Mouse (Mus musculus) midbrain, embryonic 11.5 days (tissue): ENCODE measurements around the gene Zdhhc23. TPM values are rescaled to one million over a fixed set of nuclear protein-coding genes. Genes with fewer than 3 reads are reported as not detected.

Source experiments
- ATAC-seq: fragments of 200-750 bp; cut with Nextera tagmentation; 2 replicates; pipeline ENCODE4 v1.8.0; 2017; ENCODE audit warnings: moderate TSS enrichment, moderate library complexity; ENCODE audit not compliant: low FRiP score
- DNase-seq: peaks from one replicate; pipeline ENCODE4 v3.0.0; 2015; ENCODE audit warnings: low spot score; ENCODE audit errors: missing footprints
- H3K27ac ChIP-seq: fragments of 300-500 bp; sonication (generic); 2 replicates; pipeline ENCODE4 v1.5.1; 2014; ENCODE audit warnings: low read depth, low read length
- H3K27me3 ChIP-seq: fragments of 300-500 bp; sonication (generic); 2 replicates; pipeline ENCODE4 v1.6.1; 2014; ENCODE audit warnings: mild to moderate bottlenecking, low read length, moderate library complexity, mixed read lengths; ENCODE audit not compliant: control insufficient read depth, insufficient read depth
- H3K36me3 ChIP-seq: fragments of 300-500 bp; sonication (generic); 2 replicates; pipeline ENCODE4 v1.6.1; 2014; ENCODE audit warnings: mild to moderate bottlenecking, low read length, moderate library complexity, mixed read lengths; ENCODE audit not compliant: control insufficient read depth, insufficient read depth
- H3K4me1 ChIP-seq: fragments of 300-500 bp; sonication (generic); 2 replicates; pipeline ENCODE4 v1.6.1; 2014; ENCODE audit warnings: low read length; ENCODE audit not compliant: control insufficient read depth, insufficient read depth
- H3K4me2 ChIP-seq: fragments of 300-500 bp; sonication (generic); 2 replicates; pipeline ENCODE4 v1.6.1; 2014; ENCODE audit warnings: mild to moderate bottlenecking, moderate library complexity
- H3K4me3 ChIP-seq: fragments of 300-500 bp; sonication (generic); 2 replicates; pipeline ENCODE4 v1.5.1; 2014; ENCODE audit warnings: low read depth, low read length
- H3K9ac ChIP-seq: fragments of 300-500 bp; sonication (generic); 2 replicates; pipeline ENCODE4 v1.6.1; 2014; ENCODE audit warnings: low read length
- H3K9me3 ChIP-seq: fragments of 300-500 bp; sonication (generic); 2 replicates; pipeline ENCODE4 v1.6.1; 2016; ENCODE audit warnings: low read length; ENCODE audit not compliant: control insufficient read depth
- WGBS: fragments of 180-500 bp; shearing (Covaris S2); extraction: QIAGEN DNeasy Blood & Tissue Kit; methylation state at CpG from one replicate; pipeline ENCODE4 v1.1.7; 2014; 5-methylcytosine and 5-hydroxymethylcytosine counted together
- polyA plus RNA-seq: library from polyadenylated mRNA; unstranded; fragments of >200 nt; fragmentation: Nextera tagmentation; extraction: Ambion mirVana; gene quantifications from 2 replicates; pipeline ENCODE4 v1.2.1, GENCODE M21; 2014

Zdhhc23 gene
- polyA plus RNA-seq, 1 experiment from 2014 or later, result 0.20 TPM

GRCm38 (mm10) chr16:43954913-43955312, 24.7 kb downstream of the Zdhhc23 start:
- 78% methylated on average over 6 of the region's 6 CpGs for whole genome bisulfite sequencing

GRCm38 (mm10) chr16:43951591-43951990, 28.0 kb downstream of the Zdhhc23 start:
- no peak for ATAC-seq

More at GRCm38 (mm10) chr16:43954913-43955312, 24.7 kb downstream of the Zdhhc23 start:
- H3K36me3 ChIP-seq, result no peaks in the 10 kb centered on the region
- H3K4me3 ChIP-seq, result no peak overlapping the region
- no peak overlapping the region for H3K4me2 ChIP-seq
- no peak overlapping the region for H3K27ac ChIP-seq
- no peak for ATAC-seq
- DNase-seq, result no peak
- H3K4me1 ChIP-seq, result no peaks in the 10 kb centered on the region
- H3K27me3 ChIP-seq, result no peaks in the 10 kb centered on the region
- H3K9me3 ChIP-seq, result no peaks in the 10 kb centered on the region
- no peak overlapping the region for H3K9ac ChIP-seq

DNA sequence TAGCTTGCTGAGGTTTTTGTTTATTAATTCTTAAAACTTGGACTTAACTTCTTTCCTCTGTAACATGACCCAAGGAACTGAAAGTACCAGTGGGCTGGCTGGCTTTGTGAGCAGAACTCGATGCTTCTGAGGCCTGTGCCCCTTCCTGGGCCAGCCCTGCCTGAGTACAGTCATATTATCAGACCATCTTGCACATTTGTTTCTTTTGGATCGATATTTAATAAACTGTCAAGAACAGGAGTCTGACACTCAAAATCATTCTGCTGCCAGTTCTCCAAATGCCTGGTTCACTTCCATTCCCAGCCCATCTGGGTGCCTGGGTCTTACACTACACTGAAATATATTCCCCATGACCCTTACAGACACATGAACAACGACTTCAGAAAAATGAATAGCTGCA, 33.7 kb downstream of the Zdhhc23 start:
- H3K27me3 ChIP-seq, result no peaks in the 10 kb centered on the region
- no peaks in the 10 kb centered on the region for H3K36me3 ChIP-seq
- no peaks in the 10 kb centered on the region for H3K4me1 ChIP-seq
- H3K27ac ChIP-seq, result no peak overlapping the region
- H3K4me3 ChIP-seq, result no peak overlapping the region
- no peak for DNase-seq
- WGBS, result 79% methylated on average over 3 of the region's 3 CpGs
- H3K9me3 ChIP-seq, result no peaks in the 10 kb centered on the region
- no peak overlapping the region for H3K4me2 ChIP-seq
- no peak overlapping the region for H3K9ac ChIP-seq
- no peak for ATAC-seq

More at GRCm38 (mm10) chr16:43951591-43951990, 28.0 kb downstream of the Zdhhc23 start:
- DNase-seq, result no peak
- Histone ChIP-seq H3K4me1 (no peaks in the 10 kb centered on the region), H3K36me3 (no peaks in the 10 kb centered on the region), H3K9ac (no peak overlapping the region), H3K4me3 (no peak overlapping the region), H3K4me2 (no peak overlapping the region), H3K9me3 (no peaks in the 10 kb centered on the region), H3K27me3 (no peaks in the 10 kb centered on the region), H3K27ac (no peak overlapping the region)
- 83% methylated on average over 4 of the region's 4 CpGs for WGBS

DNA sequence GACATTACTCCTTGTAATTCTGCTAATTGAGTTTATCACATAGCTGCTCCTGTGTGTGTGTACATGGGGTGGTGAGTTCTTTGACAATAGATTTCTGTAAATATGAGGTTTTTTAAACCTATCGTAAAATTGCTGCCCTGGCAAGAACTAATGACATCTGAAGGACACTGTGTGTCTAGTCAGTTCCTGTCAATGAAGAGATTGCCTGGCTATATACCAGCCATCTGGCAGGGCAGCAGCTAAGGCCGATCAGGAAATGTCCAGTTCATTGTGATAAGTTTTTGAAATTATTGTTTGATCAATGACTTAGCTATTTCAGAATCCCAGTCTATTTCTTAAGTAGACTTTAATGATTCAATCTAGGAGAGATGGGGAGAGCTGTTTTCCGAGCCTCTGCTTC, 34.2 kb downstream of the Zdhhc23 start:
- Histone ChIP-seq H3K4me3 (no peak overlapping the region), H3K9me3 (no peaks in the 10 kb centered on the region), H3K4me1 (no peaks in the 10 kb centered on the region), H3K27ac (no peak overlapping the region), H3K36me3 (no peaks in the 10 kb centered on the region), H3K4me2 (no peak overlapping the region), H3K27me3 (no peaks in the 10 kb centered on the region), H3K9ac (no peak overlapping the region)
- WGBS, result 86% methylated on average over 3 of the region's 3 CpGs
- no peak for ATAC-seq
- DNase-seq, result no peak

GRCm38 (mm10) chr16:43940846-43941245, 38.7 kb downstream of the Zdhhc23 start:
- Histone ChIP-seq H3K4me1 (no peaks in the 10 kb centered on the region), H3K36me3 (no peaks in the 10 kb centered on the region), H3K4me3 (no peak overlapping the region), H3K27me3 (no peaks in the 10 kb centered on the region), H3K4me2 (no peak overlapping the region), H3K9ac (no peak overlapping the region), H3K27ac (no peak overlapping the region), H3K9me3 (no peaks in the 10 kb centered on the region)
- 92% methylated on average over 4 of the region's 4 CpGs for WGBS
- DNase-seq, result no peak
- ATAC-seq, result no peak

DNA sequence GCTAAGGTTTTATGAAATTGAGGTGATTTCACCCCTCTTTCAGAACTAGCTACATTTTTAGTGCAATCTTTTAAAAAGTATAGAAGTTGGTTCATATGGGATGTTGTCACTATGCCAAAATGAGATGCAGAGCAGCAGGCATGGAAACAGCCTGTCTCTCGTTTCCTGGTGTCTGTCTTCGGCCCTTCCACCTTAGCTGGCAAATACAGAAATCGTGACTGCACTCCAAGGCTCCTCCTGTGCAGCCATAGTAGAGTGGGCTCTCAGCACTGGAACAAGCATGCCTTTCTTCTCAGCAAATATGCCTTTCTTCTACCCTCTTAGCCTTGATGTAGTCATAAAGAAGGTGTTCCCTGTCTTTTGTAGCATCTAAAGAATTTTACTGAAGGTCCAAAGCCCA, 43.7 kb downstream of the Zdhhc23 start:
- no peaks in the 10 kb centered on the region for H3K4me1 ChIP-seq
- H3K4me2 ChIP-seq, result no peak overlapping the region
- ATAC-seq, result no peak
- H3K9ac ChIP-seq, result no peak overlapping the region
- DNase-seq, result no peak
- no peaks in the 10 kb centered on the region for H3K9me3 ChIP-seq
- no peaks in the 10 kb centered on the region for H3K27me3 ChIP-seq
- H3K27ac ChIP-seq, result no peak overlapping the region
- WGBS, result 85% methylated on average over 3 of the region's 3 CpGs
- H3K4me3 ChIP-seq, result no peak overlapping the region
- H3K36me3 ChIP-seq, result no peaks in the 10 kb centered on the region

- H3K27me3 ChIP-seq, result no peaks in the 10 kb centered on the region
- no peak overlapping the region for H3K9ac ChIP-seq
- no peak overlapping the region for H3K4me2 ChIP-seq
- 89% methylated on average over 3 of the region's 3 CpGs for WGBS
- H3K4me1 ChIP-seq, result no peaks in the 10 kb centered on the region
- no peaks in the 10 kb centered on the region for H3K9me3 ChIP-seq
- H3K36me3 ChIP-seq, result no peaks in the 10 kb centered on the region
- H3K4me3 ChIP-seq, result no peak overlapping the region
- DNase-seq, result no peak
- no peak for ATAC-seq
- no peak overlapping the region for H3K27ac ChIP-seq
Observed at GRCm38 (mm10) chr16:43935367-43935766, 44.2 kb downstream of the Zdhhc23 start.

- 93% methylated on average over 8 of the region's 8 CpGs for WGBS
Observed at GRCm38 (mm10) chr16:43934856-43935255, 44.7 kb downstream of the Zdhhc23 start.

GRCm38 (mm10) chr16:43933041-43933440, 46.5 kb downstream of the Zdhhc23 start:
- no peak overlapping the region for H3K4me3 ChIP-seq
- H3K4me2 ChIP-seq, result no peak overlapping the region
- no peaks in the 10 kb centered on the region for H3K9me3 ChIP-seq
- H3K4me1 ChIP-seq, result no peaks in the 10 kb centered on the region
- DNase-seq, result no peak
- no peak for ATAC-seq
- no peaks in the 10 kb centered on the region for H3K27me3 ChIP-seq
- no peak overlapping the region for H3K27ac ChIP-seq
- no peak overlapping the region for H3K9ac ChIP-seq
- no peaks in the 10 kb centered on the region for H3K36me3 ChIP-seq
- WGBS, result 88% methylated on average over 6 of the region's 6 CpGs

More at GRCm38 (mm10) chr16:43934856-43935255, 44.7 kb downstream of the Zdhhc23 start:
- Histone ChIP-seq H3K27me3 (no peaks in the 10 kb centered on the region), H3K4me2 (no peak overlapping the region), H3K9ac (no peak overlapping the region), H3K36me3 (no peaks in the 10 kb centered on the region), H3K4me1 (no peaks in the 10 kb centered on the region), H3K27ac (no peak overlapping the region), H3K9me3 (no peaks in the 10 kb centered on the region), H3K4me3 (no peak overlapping the region)
- no peak for ATAC-seq
- no peak for DNase-seq

DNA sequence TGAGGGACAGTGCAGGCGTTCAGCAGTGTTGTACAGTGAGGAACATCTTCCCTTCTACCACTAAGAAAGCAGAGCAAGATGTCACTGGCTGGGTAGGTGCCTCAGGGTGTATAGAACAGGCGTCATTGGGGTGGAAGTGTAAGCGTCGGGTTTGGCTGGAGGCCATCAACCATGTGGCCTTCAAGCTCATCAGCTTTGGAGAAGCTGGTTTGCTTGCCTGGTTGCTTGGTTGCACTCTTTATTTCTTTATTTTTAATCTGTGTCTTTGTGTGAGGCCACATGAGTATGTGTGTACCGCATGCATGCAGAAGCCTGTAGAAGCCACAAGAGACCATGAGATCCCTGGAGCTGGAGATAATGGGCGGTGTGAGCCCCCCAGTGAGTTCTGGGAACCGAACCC, 47.3 kb downstream of the Zdhhc23 start:
- no peak overlapping the region for H3K9ac ChIP-seq
- H3K27me3 ChIP-seq, result no peaks in the 10 kb centered on the region
- no peak overlapping the region for H3K27ac ChIP-seq
- 86% methylated on average over 7 of the region's 7 CpGs for WGBS
- no peaks in the 10 kb centered on the region for H3K36me3 ChIP-seq
- no peak overlapping the region for H3K4me2 ChIP-seq
- H3K4me1 ChIP-seq, result no peaks in the 10 kb centered on the region
- H3K4me3 ChIP-seq, result no peak overlapping the region
- DNase-seq (no peak), ATAC-seq (no peak)
- no peaks in the 10 kb centered on the region for H3K9me3 ChIP-seq
